Mouse (Mus musculus) embryonic fibroblast, embryonic 13.5 days (primary cell): ENCODE measurements around the gene Olig1. TPM values are rescaled to one million over a fixed set of nuclear protein-coding genes. Genes with fewer than 3 reads are reported as not detected.

ENCODE experiments used
- H3K27ac ChIP-seq: 2 replicates; pipeline ENCODE4 v1.5.1; 2012; ENCODE audit warnings: low read length, control low read depth, inconsistent platforms; ENCODE audit not compliant: insufficient read depth
- H3K4me1 ChIP-seq: 2 replicates; pipeline ENCODE4 v1.6.1; 2011; ENCODE audit warnings: low read length; ENCODE audit not compliant: control insufficient read depth, insufficient read depth
- H3K4me3 ChIP-seq: 2 replicates; pipeline ENCODE4 v1.5.1; 2011; ENCODE audit warnings: mild to moderate bottlenecking, control low read depth, low read length; ENCODE audit not compliant: insufficient read depth
- CTCF ChIP-seq: IDR thresholded peaks from 2 replicates; pipeline ENCODE4 v1.5.1; 2011; ENCODE audit warnings: mild to moderate bottlenecking, control low read depth, low read length, moderate library complexity, borderline replicate concordance; ENCODE audit not compliant: insufficient read depth
- POLR2A ChIP-seq: IDR thresholded peaks from 2 replicates; pipeline ENCODE4 v1.6.1; 2011; ENCODE audit warnings: low read depth, mild to moderate bottlenecking, control low read depth, low read length, moderate library complexity
- polyA plus RNA-seq: library from polyadenylated mRNA; stranded (reverse); fragments of >200 nt; gene quantifications from 2 replicates; pipeline ENCODE4 v1.2.4, GENCODE M21; 2011; ENCODE audit warnings: low read depth; ENCODE audit not compliant: missing spikeins, insufficient read length

Olig1 gene
- polyA plus RNA-seq, 1 experiment = 0.47 TPM

- TF ChIP-seq POLR2A (no peak), CTCF (no peak)
- H3K4me1 ChIP-seq = no peaks in the 10 kb centered on the region
- H3K4me3 ChIP-seq = no peak overlapping the region
- H3K27ac ChIP-seq = no peak overlapping the region
Measured at GRCm38 (mm10) chr16:91309872-91310271, 40.3 kb downstream of the Olig1 start.

DNA sequence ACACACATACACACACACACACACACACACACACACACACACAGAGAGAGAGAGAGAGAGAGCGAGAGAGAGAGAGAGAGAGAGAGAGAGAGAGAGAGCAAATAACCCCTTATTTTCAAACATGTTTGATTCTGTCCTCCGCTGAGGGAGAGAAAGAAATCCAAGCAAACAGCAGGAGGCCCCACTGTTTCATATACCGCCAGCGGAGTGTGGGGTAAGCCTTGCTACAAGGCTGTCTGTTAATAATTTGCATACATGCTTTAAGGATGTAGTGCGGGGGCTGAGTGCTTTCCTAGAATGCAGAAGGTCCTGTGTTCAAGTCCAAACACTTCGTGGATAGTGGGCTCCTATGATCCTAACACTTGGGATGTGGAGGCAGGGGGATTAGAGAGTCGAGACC is 43.3 kb downstream of the Olig1 start:
- H3K4me3 ChIP-seq = no peak overlapping the region
- no peak for TF ChIP-seq CTCF
- TF ChIP-seq POLR2A = no peak
- H3K27ac ChIP-seq = no peak overlapping the region
- no peaks in the 10 kb centered on the region for H3K4me1 ChIP-seq

DNA sequence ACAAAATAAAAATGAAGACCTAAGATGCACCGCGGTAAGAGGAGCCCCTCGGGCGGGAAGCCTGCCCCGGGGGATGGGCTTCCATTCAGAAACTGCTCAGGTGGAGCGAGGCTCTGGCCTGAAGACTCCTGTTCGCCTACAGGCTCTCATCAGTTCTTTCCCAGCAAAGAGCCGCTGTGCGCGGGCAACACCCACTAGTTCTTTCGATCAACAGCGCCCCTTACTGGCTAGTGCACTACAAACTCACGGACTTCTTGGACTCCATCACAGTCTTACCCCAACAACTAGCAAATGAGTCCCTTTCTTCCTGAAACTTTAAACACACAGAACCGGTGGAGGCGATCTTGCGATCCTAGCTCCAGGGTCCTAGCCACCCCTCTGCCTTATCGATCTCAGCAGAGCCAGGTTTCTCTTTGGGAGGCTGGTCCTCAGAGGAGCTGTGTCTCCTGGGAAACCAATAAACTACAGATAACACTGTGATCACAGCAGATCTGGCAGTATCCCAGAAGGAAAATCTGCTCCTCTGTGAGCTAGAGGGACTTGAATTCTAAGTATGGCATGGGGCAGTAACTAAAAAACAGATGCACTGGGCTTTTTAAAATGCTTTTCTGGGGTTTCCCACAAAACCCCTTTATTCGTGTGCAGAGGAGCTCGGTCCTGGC is 44.7 kb downstream of the Olig1 start:
- Histone ChIP-seq H3K4me1 (no peaks in the 10 kb centered on the region), H3K4me3 (no peak overlapping the region), H3K27ac (no peak overlapping the region)
- TF ChIP-seq CTCF = peak; percentile 17; the same call in 1 of the 2 replicates
- no peak for TF ChIP-seq POLR2A

DNA sequence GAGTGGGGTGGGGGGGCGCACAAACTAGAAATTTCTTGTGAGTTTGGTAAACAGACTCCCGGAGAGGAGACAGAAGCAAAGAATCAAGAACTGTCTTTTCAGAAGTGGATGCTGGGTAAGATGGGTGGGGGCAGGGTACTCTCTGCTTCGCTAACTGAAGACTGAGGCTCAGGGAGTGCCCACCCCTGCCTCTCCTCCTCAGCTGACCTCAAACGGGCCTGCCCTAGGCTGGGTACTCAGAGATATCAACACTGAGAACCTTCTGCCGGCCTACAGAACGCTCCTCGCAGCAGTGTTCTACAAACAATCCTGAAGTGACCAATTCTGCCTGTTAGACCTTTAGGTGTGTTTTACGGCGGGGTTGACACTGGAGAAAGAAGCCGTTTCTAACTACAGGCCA is 50.6 kb downstream of the Olig1 start:
- no peak overlapping the region for H3K4me3 ChIP-seq
- H3K27ac ChIP-seq = no peak overlapping the region
- H3K4me1 ChIP-seq = no peaks in the 10 kb centered on the region
- TF ChIP-seq POLR2A (no peak), CTCF (no peak)

GRCm38 (mm10) chr16:91320608-91321007 is 51.0 kb downstream of the Olig1 start:
- Histone ChIP-seq H3K27ac (no peak overlapping the region), H3K4me1 (no peaks in the 10 kb centered on the region), H3K4me3 (no peak overlapping the region)
- TF ChIP-seq POLR2A = no peak
- no peak for TF ChIP-seq CTCF

Other genes with a start within 250 kb of the Olig1 start
- 60.7 and 90.4 TPM in 2 replicates for gene Paxbp1, start 225.2 kb upstream of the Olig1 start, polyA plus RNA-seq
- 0.27 TPM in 1 of 2 replicates, not detected in the other for gene 4932438H23Rik, start 174.7 kb upstream of the Olig1 start, polyA plus RNA-seq
- gene Olig2, start 44.3 kb upstream of the Olig1 start, polyA plus RNA-seq = 0.21 TPM in 1 of 2 replicates, not detected in the other
- 54.8 and 68.1 TPM in 2 replicates for gene Ifnar2, start 103.0 kb downstream of the Olig1 start, polyA plus RNA-seq
- 9.3 TPM in 1 of 2 replicates, not detected in the other for gene Gm21970, start 121.9 kb downstream of the Olig1 start, polyA plus RNA-seq
- 29.0 and 34.6 TPM in 2 replicates for gene Il10rb, start 136.4 kb downstream of the Olig1 start, polyA plus RNA-seq
- gene Ifnar1, start 215.5 kb downstream of the Olig1 start, polyA plus RNA-seq = 58.6 and 73.8 TPM in 2 replicates